Mouse (Mus musculus): ENCODE measurements at regions not wholly inside any gene's neighbourhood (a gene's known extent, or its start where the extent isn't known, plus 50 kb on each side); places are given as distances from the start of the nearest gene placed in this dataset.

DNA sequence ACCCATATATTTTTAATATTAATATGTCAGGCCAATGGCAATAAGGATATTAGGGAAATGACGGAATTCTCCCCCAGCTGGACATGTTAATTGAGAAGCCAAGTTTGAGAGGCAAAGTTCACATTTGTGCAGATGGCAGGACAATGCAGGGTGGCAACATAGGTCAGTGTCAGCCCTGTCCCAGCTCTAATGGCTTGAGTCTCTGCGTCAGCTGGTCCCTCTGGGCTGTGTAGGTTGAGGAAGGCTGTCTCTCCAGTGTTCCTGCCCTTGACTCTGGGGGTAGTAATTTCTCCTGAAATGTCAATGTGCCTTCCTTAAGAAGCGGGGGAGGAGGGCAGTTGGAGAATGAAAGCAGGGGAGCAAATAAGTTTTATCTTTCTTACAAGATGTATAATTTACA lies 390.2 kb downstream of the Nr2f2 start:
- TF ChIP-seq POLR2A (IDR thresholded peaks at IDR 0.05; ENCODE audit: borderline replicate concordance, extremely low read depth, insufficient read depth, insufficient read length, poor library complexity, severe bottlenecking) (no peak), CTCF (IDR thresholded peaks at IDR 0.05; ENCODE audit: borderline replicate concordance, extremely low read depth, insufficient read depth, insufficient read length) (no peak)
